Mouse (Mus musculus) liver, adult 2 months (tissue): ENCODE data around the gene Flt4. TPM values are rescaled to one million over a fixed set of nuclear protein-coding genes. Genes with fewer than 3 reads are reported as not detected.

ENCODE experiments used
- DNase-seq: peaks from one replicate; pipeline ENCODE4 v3.0.0-alpha.2; 2011; ENCODE audit warnings: low read depth, low spot score; ENCODE audit errors: extremely low read depth
- H3K27ac ChIP-seq: fragments of 200-500 bp; replicated peaks from 2 replicates; pipeline ENCODE4 v1.5.1; 2012; ENCODE audit warnings: low read depth, mild to moderate bottlenecking, control low read depth, inconsistent platforms, low read length; ENCODE audit not compliant: insufficient read depth
- H3K27me3 ChIP-seq: fragments of 200-500 bp; 2 replicates; pipeline ENCODE4 v1.6.1; 2012; ENCODE audit warnings: mild to moderate bottlenecking, moderate library complexity, low read length, inconsistent platforms; ENCODE audit not compliant: control insufficient read depth, insufficient read depth
- H3K36me3 ChIP-seq: fragments of 200-500 bp; 2 replicates; pipeline ENCODE4 v1.6.1; 2012; ENCODE audit warnings: low read length, inconsistent platforms; ENCODE audit not compliant: control insufficient read depth, insufficient read depth
- H3K4me1 ChIP-seq: fragments of 200-500 bp; 2 replicates; pipeline ENCODE4 v1.6.1; 2011; ENCODE audit warnings: low read length; ENCODE audit not compliant: control insufficient read depth, insufficient read depth
- H3K4me3 ChIP-seq: fragments of 200-500 bp; 2 replicates; pipeline ENCODE4 v1.5.1; 2011; ENCODE audit warnings: low read depth, mild to moderate bottlenecking, control low read depth, low read length, moderate library complexity; ENCODE audit not compliant: insufficient read depth
- H3K79me2 ChIP-seq: fragments of 200-500 bp; 2 replicates; pipeline ENCODE4 v1.6.1; 2012; ENCODE audit warnings: inconsistent platforms, mild to moderate bottlenecking, low read length, moderate library complexity; ENCODE audit not compliant: control insufficient read depth, insufficient read depth
- H3K9ac ChIP-seq: fragments of 200-500 bp; 2 replicates; pipeline ENCODE4 v1.6.1; 2012; ENCODE audit warnings: low read depth, mild to moderate bottlenecking, control low read depth, inconsistent platforms, low read length
- CTCF ChIP-seq: fragments of 200-500 bp; IDR thresholded peaks from 2 replicates; pipeline ENCODE4 v1.5.1; 2011; ENCODE audit warnings: low read depth, low read length, control low read depth
- POLR2A ChIP-seq: fragments of 200-500 bp; IDR thresholded peaks from 2 replicates; pipeline ENCODE4 v1.6.1; 2011; ENCODE audit warnings: low read length, control low read depth; ENCODE audit not compliant: insufficient read depth; ENCODE audit errors: extremely low read depth
- WGBS: fragments of 180-500 bp; shearing (Covaris S2); methylation state at CpG from one replicate; pipeline ENCODE4 v1.1.7; 2018; 5-methylcytosine and 5-hydroxymethylcytosine counted together
- polyA plus RNA-seq: library from polyadenylated mRNA; depleted of rRNA; stranded (reverse); fragments of >200 nt; gene quantifications from 2 replicates; pipeline ENCODE4 v1.2.3, GENCODE M21; 2012
- total RNA-seq: library from RNA; depleted of rRNA; stranded (reverse); fragments of >200 nt; gene quantifications from 2 replicates; pipeline ENCODE4 v1.2.3, GENCODE M21; 2014

Flt4 gene
- total and polyA plus RNA-seq, 2 experiments: 7.8 to 9.8 TPM

DNA sequence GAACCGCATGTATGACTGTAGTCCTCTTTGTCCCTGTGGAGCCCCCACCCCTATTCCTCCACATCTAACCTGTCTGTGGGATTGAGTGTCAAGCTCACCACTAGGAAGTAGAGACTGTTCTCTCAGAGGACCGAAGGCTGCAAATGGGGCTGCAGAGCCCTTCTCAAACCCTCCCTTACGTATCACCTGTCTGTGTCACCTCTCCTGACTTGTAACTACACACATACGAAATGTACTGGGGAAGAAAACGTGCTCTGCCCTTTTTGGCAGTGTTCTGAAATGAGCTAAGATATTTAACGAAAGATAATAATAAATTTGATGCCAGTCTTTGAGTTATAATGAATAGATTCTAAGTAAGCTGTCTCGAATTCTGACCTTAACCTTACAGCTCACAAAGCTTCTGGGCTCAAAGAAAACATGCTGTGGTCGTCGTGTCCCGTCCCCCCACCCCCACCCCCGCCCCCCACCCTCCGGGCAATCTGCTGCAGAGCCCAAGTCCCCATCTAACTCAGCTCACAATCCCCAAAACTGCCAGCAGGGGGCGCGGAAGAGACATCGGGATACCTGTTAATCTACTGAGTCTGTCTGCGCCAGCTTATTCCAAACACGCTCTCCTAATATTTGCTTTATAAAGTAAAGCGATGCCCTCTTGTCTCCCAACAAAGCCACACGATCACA lies 43.5 kb downstream of the Flt4 start:
- H3K4me1 ChIP-seq: peaks cover 7% of the 10 kb centered on the region; the same call in 1 of the 2 replicates
- no peaks in the 10 kb centered on the region for H3K36me3 ChIP-seq
- DNase-seq: peak; percentile 45
- H3K27me3 ChIP-seq: no peaks in the 10 kb centered on the region
- H3K9ac ChIP-seq: no peak overlapping the region
- no peak for TF ChIP-seq POLR2A
- TF ChIP-seq CTCF: peak; percentile 80
- no peak overlapping the region for H3K4me3 ChIP-seq
- no peak overlapping the region for H3K27ac ChIP-seq
- no peaks in the 10 kb centered on the region for H3K79me2 ChIP-seq
- WGBS: 19% methylated on average over 19 of the region's 19 CpGs

DNA sequence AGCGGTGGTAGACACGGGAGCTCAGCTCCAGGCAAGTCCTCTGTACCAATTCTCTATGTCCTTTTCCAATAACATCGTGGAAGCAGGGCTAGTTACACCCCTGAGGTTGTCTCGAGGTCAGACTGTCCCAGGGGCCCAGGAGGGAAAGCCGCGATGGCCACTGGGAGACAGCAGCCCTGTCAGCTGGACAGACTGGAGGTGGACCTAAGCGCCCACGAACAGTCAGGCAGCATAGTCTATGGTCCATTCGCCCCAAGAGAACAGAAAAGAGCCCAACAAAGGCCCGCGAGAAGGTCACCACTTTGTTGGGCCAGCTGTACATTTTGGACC lies 44.0 kb downstream of the Flt4 start:
- no peak for DNase-seq
- TF ChIP-seq POLR2A (no peak), CTCF (no peak)
- Histone ChIP-seq H3K36me3 (no peaks in the 10 kb centered on the region), H3K4me1 (peaks cover 7% of the 10 kb centered on the region; the same call in 1 of the 2 replicates), H3K4me3 (no peak overlapping the region), H3K9ac (no peak overlapping the region), H3K27me3 (no peaks in the 10 kb centered on the region), H3K79me2 (no peaks in the 10 kb centered on the region), H3K27ac (no peak overlapping the region)
- WGBS: 20% methylated on average over 11 of the region's 11 CpGs

DNA sequence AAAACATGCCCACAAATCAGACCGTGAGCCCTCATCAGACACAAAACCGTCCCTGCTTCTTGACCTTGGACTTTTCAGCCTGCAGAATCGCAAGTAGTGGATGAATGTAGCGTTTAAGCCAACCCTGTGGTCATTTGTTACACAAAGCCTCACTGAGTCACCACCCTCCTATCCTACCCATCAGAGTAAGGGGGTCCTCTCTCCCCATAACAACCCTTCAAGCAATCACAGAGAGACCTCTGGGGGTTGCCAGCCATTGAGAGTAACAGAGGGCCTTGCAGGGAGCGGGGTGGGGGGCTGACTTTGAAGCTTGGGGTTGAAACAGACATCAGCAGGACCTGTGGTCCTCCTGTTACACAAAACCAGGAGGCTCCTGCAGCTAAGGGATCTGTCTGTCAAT lies 45.6 kb downstream of the Flt4 start:
- no peak for TF ChIP-seq CTCF
- no peak for TF ChIP-seq POLR2A
- peaks cover 9% of the 10 kb centered on the region for H3K4me1 ChIP-seq
- 96% methylated on average over 5 of the region's 5 CpGs for WGBS

DNA sequence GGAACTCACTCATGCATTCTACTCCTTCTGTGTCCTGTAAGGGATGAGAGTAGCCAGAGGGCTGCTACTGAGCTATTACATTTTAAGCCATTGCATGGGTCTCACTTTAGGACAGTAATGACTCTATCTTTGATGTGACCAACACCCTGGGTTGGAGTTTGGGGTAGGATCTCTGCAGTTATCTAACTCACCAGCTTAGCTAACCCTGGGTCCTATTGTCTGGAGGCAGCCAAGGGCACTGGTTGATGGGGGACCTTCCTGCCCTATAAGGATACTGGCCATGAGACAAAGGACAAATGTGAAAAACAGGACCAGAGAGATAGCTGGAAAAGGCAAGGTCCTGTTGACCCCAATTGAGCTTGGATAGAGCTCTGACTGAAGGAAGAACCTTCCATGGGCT lies 46.4 kb downstream of the Flt4 start:
- H3K27me3 ChIP-seq: no peaks in the 10 kb centered on the region
- no peaks in the 10 kb centered on the region for H3K79me2 ChIP-seq
- H3K36me3 ChIP-seq: no peaks in the 10 kb centered on the region
- H3K4me3 ChIP-seq: no peak overlapping the region
- TF ChIP-seq POLR2A (no peak), CTCF (no peak)
- no peak overlapping the region for H3K9ac ChIP-seq
- DNase-seq: no peak
- no peak overlapping the region for H3K27ac ChIP-seq
- H3K4me1 ChIP-seq: peaks cover 8% of the 10 kb centered on the region

More for the DNA sequence above, 45.6 kb downstream of the Flt4 start:
- Histone ChIP-seq H3K79me2 (no peaks in the 10 kb centered on the region), H3K4me3 (no peak overlapping the region), H3K9ac (no peak overlapping the region), H3K27me3 (no peaks in the 10 kb centered on the region), H3K27ac (no peak overlapping the region), H3K36me3 (no peaks in the 10 kb centered on the region)
- no peak for DNase-seq

DNA sequence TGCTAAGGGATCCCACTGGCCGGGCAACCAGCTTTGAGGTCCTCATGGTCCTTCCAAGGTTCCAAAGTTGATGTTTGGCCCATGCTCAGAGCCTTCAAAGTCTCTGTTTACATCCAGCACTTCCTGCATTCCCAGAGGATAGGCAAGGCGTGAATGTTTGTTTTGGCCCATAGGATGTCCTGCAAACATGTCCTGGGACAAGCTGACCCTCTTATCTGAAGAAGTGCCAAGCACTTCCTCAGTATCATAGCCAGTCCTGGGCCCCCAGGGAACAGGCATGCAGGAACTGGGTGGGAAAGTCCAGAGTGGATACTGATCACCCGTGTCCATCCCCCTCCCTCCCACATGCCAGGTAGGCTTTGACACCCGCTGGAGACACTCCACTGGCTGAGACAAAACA lies 49.0 kb downstream of the Flt4 start:
- 55% methylated on average over 4 of the region's 4 CpGs for WGBS
- Histone ChIP-seq H3K27ac (peak overlapping the region; percentile 50; the same call in 1 of the 2 replicates), H3K9ac (no peak overlapping the region), H3K36me3 (no peaks in the 10 kb centered on the region), H3K79me2 (no peaks in the 10 kb centered on the region), H3K4me1 (peaks cover 3% of the 10 kb centered on the region), H3K27me3 (no peaks in the 10 kb centered on the region), H3K4me3 (no peak overlapping the region)
- DNase-seq: peak; percentile 20
- TF ChIP-seq POLR2A: no peak
- no peak for TF ChIP-seq CTCF

DNA sequence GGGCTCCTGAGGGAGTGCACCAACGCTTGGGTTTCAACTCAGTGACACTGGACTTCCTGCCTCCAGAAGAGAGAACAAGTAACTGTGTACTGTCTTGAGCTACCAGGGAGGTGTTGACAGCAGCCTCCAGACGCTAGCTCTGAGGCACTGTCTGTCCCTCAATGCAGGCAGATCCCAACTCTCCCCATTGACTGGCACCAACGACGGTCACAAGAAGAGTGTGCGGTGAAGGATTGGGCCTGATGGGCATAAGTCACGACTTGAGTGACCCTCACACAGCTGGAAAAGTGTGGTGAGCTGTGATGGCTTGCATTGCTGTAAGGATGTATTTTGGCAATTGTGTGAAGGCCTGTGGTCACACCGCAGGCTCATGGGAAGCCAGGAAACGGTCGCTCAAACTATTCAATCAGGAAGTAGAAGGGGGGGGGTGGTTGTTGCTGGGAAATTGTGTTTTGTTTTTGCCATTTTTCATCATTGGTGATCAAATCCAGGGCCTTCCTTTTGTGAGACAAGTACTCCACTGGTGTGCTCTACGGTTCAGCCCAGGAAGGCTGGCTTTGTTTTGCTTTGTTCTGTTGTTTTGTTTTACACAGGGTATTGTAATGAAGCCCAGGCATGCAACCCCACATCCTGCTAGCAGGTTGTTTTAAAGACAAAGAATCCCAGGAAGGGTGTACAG lies 49.9 kb downstream of the Flt4 start:
- DNase-seq: peak; percentile 14
- WGBS: 61% methylated on average over 10 of the region's 10 CpGs
- no peaks in the 10 kb centered on the region for H3K27me3 ChIP-seq
- H3K79me2 ChIP-seq: no peaks in the 10 kb centered on the region
- peaks cover 2% of the 10 kb centered on the region for H3K4me1 ChIP-seq
- no peak for TF ChIP-seq CTCF
- TF ChIP-seq POLR2A: no peak
- H3K4me3 ChIP-seq: no peak overlapping the region
- peak overlapping the region; percentile 8 for H3K27ac ChIP-seq
- H3K36me3 ChIP-seq: no peaks in the 10 kb centered on the region
- H3K9ac ChIP-seq: no peak overlapping the region
